Mouse (Mus musculus) cortical plate, adult 2 months (tissue): ENCODE data around the gene Pdia4.
"Not testable (repeated sequence)": the region's sequence is repeated elsewhere in the genome, so short reads cannot be mapped to it uniquely, and the experiment has no call there.

Source experiments
- CTCF ChIP-seq: fragments of 200-500 bp; IDR thresholded peaks from 2 replicates; pipeline ENCODE4 v1.5.1; 2011; ENCODE audit warnings: mild to moderate bottlenecking, control low read depth, low read length; ENCODE audit not compliant: insufficient read depth; ENCODE audit errors: extremely low read depth
- POLR2A ChIP-seq: fragments of 200-500 bp; IDR thresholded peaks from 2 replicates; pipeline ENCODE4 v1.6.1; 2011; ENCODE audit warnings: mild to moderate bottlenecking, low read length, control low read depth; ENCODE audit not compliant: insufficient read depth; ENCODE audit errors: extremely low read depth

GRCm38 (mm10) chr6:47757429-47757828, 55.8 kb downstream of the Pdia4 start:
- TF ChIP-seq CTCF, POLR2A: not testable (repeated sequence)
